Mouse (Mus musculus) CH12F3 (cell line): Measurements from ENCODE around the gene Ubash3a.

Experiments used
- in situ Hi-C: fragments of 300-500 bp; cut with MboI; formaldehyde crosslinking; loops from 2 replicates; pipeline ENCODE4 v1.14.3; 2020; ENCODE audit warnings: low sequenced_read_pairs

The Ubash3a gene

DNA sequence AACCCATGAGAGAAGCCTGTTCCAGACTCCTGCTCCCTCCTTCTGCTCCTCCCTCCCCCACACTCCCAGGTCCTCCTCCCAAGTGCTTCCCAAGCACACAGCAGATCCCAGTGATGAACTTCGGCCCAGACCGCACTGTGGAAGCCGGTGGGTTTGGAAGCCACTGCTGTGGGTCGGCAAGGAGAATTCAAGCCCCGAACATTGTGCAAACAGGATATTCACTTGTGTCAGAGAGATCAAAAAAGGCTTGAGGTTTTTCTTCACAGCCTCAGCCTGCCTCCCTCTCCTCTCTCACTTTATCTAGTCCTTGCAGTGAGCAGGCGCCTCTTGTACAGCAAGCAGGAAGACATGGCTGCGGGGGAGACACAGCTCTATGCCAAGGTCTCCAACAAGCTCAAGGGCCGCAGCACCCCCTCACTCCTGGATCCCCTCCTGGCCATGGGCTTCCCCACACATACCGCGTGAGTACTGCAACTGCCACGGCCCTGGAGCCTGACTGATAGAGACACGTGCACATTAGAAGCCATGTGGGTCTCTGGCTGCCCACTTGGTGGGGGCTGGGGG lies at the start of gene Ubash3a:
Gene Ubash3a, plus strand, starts transcription at position 103 of the 564 bp plus-strand sequence.
- in situ Hi-C loops = no loop called here

DNA sequence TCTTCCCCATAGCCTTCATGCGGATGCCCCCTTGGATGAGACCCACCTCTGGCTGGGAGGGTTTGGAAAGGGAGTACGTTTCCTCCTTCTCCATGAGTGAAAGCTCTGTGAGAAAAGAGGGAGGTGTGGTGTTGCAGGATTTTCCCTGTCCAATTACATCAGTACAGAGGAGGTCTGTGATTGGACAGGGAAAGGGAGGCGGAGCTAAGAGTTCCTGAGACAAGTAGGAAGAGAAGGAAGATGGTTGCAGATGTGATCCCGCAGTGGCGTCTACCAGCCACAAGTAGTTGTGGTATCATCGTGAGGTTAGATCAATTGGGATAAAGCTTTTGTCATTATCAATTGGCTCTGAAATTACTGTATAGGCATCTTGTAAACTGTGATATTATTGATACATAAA lies 49.8 kb upstream of the Ubash3a start:
- in situ Hi-C loops = no loop called here

DNA sequence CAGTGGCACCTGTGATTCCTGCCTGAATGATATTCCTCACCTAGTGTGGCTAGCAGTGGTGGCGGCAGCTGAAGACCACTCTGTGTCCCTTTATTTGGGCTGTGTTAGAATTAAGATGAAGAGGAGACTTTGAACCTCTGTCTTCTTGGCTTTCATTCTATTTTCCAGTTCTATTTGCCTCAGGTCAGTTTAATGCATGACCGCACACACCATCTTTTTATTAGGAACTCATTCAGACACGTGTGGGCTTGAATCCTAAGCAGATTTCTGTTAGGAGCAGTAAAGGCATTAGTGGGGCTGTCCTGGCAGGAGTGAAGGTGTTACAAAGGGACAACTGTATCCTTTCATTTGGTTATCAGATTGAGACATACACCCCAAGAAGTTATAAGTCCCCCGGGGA lies 47.4 kb upstream of the Ubash3a start:
- in situ Hi-C loops = no loop called here

DNA sequence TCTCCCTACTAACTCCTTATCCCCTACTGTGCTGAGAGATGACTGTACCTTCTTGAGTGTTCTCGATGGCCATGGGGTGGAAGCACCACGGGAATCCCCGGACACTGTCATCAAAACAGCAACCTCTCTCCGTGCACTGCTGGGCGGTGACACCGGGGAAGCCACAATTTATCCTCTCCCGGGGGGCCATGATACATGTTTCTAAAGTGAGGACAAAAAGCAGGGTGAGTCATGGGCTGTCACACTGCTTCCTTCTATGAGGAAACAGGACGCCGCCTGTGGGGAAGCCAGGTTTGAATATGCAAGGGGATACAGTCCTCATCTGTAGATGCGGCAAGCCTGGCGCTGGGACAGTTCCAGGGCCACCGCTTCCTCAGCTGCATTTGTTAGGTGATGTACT lies 45.1 kb upstream of the Ubash3a start:
- in situ Hi-C loops = no loop called here

DNA sequence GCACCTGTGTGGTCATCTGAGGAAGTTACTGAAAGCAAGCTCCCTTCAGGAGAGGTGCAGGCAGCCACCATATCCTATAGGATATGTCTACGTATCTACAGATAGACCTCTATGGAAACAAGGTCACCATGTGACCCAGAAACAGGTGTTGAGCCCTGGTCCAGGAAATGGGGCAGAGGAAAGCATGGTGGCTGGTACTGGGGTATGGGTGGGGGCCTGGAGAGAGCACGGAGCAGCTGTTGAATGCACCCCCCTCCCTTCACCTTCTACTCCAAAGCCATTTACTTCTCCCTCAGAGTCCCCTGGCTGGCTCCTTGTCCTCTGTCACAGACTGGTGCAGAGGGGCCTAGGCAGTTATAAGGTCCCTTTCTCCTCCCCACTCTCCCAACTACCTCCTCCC lies 43.9 kb upstream of the Ubash3a start:
- in situ Hi-C loops = no loop called here

DNA sequence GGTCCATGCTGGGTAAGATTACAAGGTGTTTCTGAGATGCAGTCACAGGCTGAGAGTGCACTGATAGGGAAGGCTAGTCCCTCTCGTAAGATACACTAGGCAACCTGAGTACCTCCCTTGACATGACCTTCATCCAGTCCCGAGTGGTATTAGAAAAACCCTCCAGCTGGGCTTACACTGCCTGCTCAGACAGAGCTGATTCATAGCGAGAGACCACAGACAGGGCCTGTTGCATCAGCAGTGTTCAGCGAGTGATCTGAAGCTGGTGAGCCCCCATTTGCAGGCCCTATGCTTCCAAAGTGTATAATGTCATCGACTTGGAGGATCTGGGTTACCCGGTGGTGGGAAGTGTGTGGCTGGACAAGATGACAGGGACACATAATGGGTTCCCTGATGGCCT lies 42.5 kb upstream of the Ubash3a start, which contains the start of gene Tff1:
Gene Tff1, minus strand, starts transcription at position 151 of the 400 bp plus-strand sequence.
- in situ Hi-C loops = no loop called here

DNA sequence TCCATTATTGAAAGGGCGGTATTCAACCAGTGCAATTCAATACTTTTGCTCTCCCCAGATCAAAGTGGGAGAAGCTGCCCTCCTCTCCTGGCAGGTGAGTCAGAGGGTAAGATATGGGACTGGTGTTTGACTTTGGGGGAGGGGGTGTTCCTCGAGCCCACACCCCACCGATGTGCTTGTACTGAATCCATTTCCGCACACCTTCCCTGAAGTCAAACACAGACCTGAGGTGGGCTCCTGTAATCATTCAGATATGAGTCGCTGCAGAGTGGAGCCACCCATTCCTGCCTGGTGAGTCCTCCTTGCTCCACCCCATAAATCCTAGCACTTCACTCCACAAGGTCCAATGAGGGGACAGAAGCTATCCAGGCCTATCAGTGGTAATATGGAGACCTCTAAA lies 37.9 kb upstream of the Ubash3a start:
- in situ Hi-C loops = no loop called here

DNA sequence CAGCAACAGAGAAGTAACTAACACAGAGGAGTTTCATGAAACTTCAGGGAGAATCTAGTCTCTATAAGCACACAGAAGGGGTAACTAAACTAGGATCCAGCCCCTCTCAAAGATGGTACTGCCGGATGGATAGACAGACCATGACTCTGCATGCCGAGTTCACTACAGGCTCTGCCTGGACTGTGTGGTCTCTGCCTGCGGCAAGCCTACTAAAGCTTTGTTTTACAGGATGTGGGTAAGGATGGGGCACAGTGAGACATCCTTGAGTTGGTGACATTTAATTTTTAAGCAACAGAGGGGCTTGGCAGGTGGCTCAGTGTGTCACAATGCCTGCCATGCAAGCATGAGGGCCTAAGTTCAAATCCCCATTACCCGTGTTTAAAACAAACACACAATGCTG lies 31.4 kb upstream of the Ubash3a start:
- in situ Hi-C loops = no loop called here

DNA sequence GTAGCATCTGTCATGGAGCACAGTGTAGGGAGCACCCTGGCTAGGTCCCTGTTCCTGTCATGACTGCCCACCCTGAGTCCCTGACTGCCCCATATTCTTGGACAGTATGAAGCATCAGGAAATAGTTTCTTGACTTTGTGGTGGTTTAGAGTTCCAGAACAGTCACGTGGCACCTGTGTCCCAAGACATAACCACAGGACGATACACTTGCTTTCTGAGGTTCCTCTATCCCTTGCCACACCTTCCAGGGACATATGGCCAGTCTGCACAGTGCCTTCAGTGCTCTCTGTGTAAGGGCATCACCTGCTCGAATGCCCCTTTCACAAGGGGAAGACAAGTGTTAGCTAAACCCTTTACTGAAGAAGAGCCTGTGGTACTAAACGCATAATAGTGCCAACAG lies 26.2 kb upstream of the Ubash3a start:
- in situ Hi-C loops = no loop called here

DNA sequence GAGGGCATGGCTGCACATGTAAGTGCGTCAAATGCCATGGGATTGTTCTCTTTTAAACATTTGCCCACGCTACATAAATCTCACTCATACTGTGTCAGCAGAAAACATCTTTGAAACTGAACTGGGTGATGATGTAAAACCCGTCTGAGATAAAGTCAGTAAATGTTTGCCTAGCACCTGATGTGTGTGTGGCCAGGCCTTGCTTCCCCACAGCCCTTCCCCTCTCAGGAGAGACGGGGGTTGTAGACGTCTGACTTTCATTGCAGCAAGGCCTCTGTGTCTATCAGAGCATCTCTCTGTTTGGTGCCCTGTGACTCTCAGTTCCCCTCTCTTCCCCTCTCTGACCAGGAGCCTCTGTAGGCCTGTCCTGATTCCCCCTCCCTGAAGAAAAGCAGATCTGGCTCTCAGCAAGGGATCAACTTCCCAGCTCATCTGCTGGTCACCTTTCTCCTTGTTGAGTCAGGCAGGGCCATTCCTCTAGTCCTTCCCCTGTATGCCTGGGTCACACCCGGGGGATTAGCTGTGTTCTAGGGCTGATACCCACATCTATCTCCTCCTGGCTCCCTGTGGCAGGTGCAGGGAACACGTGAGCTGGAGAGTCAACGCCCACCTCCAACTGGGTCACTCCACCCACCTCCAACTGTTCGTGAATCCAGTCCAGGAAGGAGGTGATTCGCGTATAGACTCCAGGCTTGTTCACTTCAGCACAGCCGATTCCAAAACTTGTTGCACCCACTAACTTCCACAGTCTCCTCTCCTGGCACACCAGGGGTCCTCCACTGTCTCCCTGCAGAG lies 24.3 kb upstream of the Ubash3a start:
- in situ Hi-C loops = no loop called here

DNA sequence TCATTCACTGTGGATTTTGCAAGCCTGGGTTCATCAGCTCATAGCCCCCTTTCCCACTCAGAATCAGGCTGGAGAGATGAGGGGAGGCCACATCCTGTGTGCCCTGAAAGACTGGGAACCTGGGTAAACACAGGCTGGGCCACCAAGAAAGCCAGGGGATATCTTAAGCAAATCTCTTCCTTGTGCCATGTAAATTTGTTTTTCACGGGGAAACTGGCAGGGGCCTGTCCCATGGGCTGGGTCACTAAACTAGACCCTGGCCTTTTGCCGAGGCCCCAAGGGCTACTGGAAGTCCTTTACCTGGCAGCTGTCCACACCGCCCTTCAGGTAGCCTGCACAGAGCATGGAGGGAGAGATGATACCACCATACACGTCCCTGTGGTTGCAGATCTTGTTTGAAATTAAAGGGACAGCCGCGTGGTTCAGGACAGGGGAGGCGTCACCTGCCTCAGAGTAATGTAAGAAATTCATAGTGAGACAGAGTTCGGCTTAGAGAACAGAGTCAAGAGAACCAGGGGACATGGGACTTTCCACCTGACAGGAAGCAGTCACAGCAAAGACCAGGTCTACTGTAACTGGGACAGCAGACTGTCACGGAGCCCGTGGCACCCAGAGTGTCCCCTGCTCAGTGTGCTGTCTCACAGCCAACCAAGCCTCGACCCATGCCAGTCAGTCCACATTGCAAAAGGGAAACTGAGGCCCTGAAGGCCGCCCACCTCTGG lies 23.2 kb upstream of the Ubash3a start:
- in situ Hi-C loops = no loop called here

DNA sequence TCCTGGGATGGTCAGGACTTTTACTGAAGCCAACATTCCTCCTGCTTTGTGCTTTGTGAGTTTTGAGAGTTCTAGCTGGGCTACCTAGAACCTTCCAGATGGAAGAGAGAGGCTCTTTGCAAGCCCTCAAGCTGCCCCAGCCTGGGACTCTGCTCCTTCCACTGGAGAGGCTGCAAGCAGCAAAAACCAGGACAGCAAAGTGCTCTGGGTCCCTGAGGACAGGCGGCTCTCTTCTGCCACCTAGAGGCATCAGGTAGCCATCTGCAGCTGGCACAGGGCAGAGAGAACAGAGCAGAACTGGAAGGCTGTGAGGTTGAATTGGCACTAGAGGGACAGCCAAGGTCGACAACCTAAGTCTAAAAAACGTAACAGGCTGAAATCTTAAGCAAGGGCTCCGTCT lies 20.3 kb upstream of the Ubash3a start:
- in situ Hi-C loops = no loop called here

DNA sequence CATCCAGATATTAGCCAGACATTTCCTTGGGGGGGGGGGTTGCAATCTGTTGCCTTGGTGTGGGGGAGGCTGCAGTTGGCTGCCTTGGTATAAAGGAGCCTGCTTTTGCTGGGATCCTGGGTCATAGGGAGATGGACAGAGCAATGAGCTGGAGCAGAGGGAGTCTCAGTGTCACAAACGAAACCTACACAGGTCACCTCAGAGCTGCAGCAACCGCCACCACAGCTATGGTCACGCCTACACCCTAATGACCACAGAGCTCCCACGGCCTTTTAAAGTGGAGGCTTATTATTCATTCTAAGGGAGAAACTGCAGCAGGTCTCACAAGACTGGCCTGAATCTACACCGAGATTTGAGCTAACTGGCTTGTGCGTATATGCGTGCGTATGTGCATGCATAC lies 15.8 kb upstream of the Ubash3a start:
- in situ Hi-C loops = no loop called here

DNA sequence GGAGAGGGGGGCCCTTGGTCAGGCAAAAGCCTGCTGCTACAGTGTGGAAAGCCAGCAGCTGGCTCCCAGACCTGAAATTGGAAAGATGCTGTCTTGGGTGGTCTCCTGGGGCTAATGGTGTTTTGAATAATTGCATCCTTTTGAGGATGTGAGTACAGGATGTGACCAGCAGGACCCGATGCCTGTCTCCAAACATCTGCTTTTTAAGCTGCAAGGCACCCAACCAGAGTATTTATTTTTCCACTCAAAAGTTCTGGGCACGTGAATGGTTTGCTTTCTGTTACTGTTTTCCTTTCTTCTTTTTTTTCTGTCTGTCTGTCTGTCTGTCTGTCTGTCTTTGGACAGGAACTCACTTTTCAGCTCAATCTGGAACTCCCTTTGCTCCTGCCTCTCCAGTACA lies 15.0 kb upstream of the Ubash3a start:
- in situ Hi-C loops = no loop called here

DNA sequence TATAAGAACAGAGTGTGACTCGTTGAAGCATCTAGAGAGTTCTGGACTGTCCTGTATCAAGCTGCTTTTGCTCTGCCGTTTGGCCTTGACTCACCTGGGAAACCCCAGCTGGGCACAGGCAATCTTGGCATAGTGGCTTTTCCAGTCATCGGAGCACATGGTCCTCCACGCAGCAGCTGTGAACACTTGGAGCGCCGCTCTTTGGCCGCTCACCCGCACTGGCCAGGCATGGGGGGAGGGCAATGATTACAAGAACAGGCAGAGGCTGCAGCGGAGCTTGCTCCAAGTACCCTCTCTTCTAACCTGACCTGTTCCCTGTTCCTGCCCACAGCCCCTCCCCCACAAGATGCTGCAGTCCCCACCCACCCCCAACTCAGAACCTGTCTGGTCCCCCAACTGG lies 14.3 kb upstream of the Ubash3a start:
- in situ Hi-C loops = no loop called here

DNA sequence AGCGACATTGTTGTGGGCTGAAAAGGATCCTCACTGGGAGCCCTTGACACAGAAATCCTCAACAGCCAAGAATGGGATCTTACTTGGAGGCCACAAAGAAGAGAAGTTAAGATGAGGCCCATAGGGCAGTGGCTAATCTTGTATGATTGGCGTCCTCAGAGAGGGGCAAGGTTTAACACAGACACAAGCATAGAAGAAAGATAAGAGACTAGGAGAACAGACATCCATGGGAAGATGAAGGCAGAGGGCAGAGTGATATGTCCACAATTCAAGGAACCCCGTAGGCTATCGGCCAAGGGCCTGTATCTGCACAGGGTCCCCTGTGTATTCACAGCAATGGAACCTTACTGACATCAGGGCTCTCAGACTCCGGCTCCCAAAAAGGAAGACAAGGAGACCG lies 12.5 kb upstream of the Ubash3a start:
- in situ Hi-C loops = no loop called here

DNA sequence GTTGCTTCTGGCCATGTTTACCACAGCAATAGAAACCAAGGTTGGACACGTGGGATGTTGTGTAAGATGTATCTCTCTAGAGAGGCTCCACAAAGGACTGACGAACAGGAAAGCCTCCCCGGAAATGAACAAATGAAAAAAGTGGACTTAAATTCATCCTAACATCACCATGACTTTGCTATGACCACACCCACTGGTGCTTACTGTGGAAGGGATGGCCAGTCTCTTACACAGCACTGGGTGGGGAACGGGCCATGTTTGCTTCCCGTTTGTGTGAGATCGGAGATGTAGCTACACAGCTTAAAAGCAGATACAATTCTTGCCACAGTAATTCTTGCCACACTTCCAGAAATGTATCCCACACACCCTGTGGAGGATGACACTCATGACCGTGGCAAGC lies 11.4 kb upstream of the Ubash3a start:
- in situ Hi-C loops = no loop called here

DNA sequence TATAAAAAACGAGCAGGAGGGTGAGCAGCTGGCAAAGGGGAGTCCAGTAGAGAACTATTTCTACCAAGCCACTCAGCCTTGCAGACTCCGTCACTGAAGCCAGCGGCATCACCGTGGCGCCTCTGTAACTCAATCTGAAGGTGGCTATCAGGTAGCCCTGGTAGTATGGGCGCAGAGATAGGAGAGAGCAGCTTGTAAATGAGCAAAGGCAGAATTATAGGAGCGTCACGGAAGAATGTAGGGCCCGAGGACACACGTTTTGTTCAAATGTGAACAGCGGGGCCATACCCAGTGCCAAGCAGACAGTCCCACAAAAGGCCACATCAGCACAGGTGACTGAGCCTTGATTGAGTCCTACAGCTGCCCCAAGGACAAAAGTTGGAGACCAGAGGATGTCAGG lies 8.8 kb upstream of the Ubash3a start, which contains the start of gene Tmprss3:
Gene Tmprss3, minus strand, starts transcription at position 101 of the 400 bp plus-strand sequence.
- in situ Hi-C loops = no loop called here

DNA sequence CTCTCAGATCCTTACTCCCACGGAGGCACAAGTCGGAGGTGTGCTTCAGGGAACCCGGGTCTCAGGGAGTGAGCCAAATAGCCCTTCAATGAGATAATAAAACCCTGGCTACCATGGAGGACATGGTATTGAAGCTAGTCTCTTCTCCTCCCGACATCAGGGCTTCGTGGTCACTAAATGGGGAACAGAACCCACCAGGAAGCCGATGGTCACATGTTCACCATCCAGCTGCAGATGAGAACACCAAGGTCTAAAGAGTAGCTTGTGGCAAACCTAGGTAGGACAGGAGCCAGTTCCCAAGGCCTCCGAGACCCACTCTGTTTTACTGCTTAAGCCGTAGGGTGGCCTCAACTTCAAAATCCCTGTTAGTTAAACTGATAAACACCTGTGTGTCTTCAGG lies 981 bp downstream of the Ubash3a start:
- in situ Hi-C loops = no loop called here

DNA sequence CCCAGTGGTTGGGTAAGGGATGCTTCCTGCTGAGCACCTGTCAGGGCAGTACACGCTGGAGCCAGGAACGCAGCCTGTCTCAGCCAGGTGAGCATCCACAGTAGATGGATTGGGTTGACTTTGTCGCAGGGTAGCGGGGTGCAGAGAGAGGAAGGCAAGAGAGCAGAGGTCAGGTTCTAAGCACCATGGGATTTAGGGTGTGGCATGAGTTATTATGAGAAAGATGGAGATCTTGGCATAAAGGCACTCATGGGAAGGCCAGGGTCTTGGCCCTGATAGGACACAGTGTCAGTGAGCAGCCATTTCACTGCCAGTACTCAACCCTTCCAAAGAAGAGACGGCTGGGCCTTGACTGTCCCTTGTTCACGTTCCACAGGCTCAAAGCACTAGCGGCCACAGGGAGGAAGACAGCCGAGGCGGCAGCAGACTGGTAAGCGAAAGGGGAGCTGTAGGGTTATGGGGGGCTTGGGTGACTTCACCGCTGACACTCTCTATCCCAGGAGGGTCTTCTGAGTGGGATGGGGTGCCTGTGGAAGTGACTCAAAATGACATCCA lies 1.8 kb downstream of the Ubash3a start:
- in situ Hi-C loops = no loop called here

DNA sequence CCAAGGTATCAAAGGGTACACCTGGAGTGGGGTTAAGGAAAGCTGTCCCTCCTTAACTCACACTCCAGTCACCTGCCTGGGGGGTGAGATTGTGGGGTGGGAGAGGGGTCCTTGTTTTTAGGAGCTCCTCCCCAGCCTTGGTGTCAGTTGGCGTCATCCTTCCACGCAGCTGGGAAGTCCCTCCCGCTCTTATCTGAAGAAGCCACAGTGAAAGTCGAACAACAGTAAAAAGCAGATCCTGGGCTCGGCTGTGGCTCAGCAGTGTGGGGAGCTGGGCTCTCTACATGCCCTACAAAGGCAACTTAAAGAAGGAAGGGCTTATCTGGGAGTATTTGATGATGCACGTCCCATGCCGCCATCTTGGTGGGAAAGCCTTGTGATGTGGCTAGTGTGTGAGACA lies 2.6 kb downstream of the Ubash3a start:
- in situ Hi-C loops = no loop called here

DNA sequence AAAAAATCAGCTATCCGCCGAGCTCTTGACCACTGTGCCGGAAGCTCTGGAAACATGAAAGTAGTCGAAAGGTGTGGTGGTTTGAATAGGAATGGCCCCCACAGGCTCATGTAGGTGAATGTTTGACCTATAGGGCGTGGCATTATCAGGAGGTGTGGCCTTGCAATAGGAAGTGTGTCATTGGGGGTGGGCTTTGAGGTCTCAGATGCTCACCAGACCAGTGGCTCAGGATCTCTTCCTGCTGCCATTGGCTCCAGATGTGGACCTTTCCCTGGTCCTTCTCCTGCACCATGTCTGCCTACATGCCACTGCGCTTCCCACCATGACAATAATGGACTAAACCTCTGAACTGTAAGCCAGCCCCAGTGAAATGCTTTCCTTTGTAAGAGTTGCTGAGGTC lies 4.2 kb downstream of the Ubash3a start:
- in situ Hi-C loops = no loop called here
